Mouse (Mus musculus) gastrocnemius, postnatal 4 days (tissue): ENCODE results near the gene Adcy6. TPM values are rescaled to one million over a fixed set of nuclear protein-coding genes. Genes with fewer than 3 reads are reported as not detected.
A peak's percentile ranks its signal among the peaks of the same experiment; 100 is the strongest.
"Not testable (repeated sequence)": the region's sequence is repeated elsewhere in the genome, so short reads cannot be mapped to it uniquely, and the experiment has no call there.

Experiments
- DNase-seq, 2 experiments: peaks; one replicate each; pipeline ENCODE4 v3.0.0; 2021 to 2022; ENCODE audit warnings: low spot score in 2 of 2, mixed read lengths in 2 of 2
- total RNA-seq, 2 experiments: library from RNA; stranded (reverse); gene quantifications; 2 replicates each; pipeline ENCODE4 v1.2.3; 2021

Gene Adcy6
- total RNA-seq, 2 experiments from 2014 or later: 56.6 to 60.6 TPM

- DNase-seq: peak in 1 of 2 experiments; percentile 40
Measured at GRCm38 (mm10) chr15:98602191-98602881, 7.5 kb downstream of the Adcy6 start.

GRCm38 (mm10) chr15:98601832-98602190 lies 8.1 kb downstream of the Adcy6 start:
- no peak for DNase-seq

- no peak for DNase-seq
Measured at GRCm38 (mm10) chr15:98600036-98600709, 9.7 kb downstream of the Adcy6 start.

- DNase-seq: no peak
Measured at GRCm38 (mm10) chr15:98596609-98597008, 13.3 kb downstream of the Adcy6 start.

GRCm38 (mm10) chr15:98595049-98595448 lies 14.8 kb downstream of the Adcy6 start:
- no peak for DNase-seq

- no peak for DNase-seq
Measured at GRCm38 (mm10) chr15:98594193-98594592, 15.7 kb downstream of the Adcy6 start.

- DNase-seq: no peak
Measured at GRCm38 (mm10) chr15:98591396-98591795, 18.5 kb downstream of the Adcy6 start.

- no peak for DNase-seq
Measured at GRCm38 (mm10) chr15:98589640-98590336, 20.1 kb downstream of the Adcy6 start.

- no peak for DNase-seq
Measured at GRCm38 (mm10) chr15:98587751-98588150, 22.1 kb downstream of the Adcy6 start.

- DNase-seq: not testable (repeated sequence)
Measured at GRCm38 (mm10) chr15:98586141-98586540, 23.7 kb downstream of the Adcy6 start.

GRCm38 (mm10) chr15:98585421-98585820 lies 24.5 kb downstream of the Adcy6 start:
- DNase-seq: no peak

GRCm38 (mm10) chr15:98582996-98583395 lies 26.9 kb downstream of the Adcy6 start:
- no peak for DNase-seq

- no peak for DNase-seq
Measured at GRCm38 (mm10) chr15:98582410-98582809, 27.5 kb downstream of the Adcy6 start.

GRCm38 (mm10) chr15:98579795-98580464 lies 29.9 kb downstream of the Adcy6 start:
- peak in 1 of 2 experiments; percentile 71 for DNase-seq

- DNase-seq: no peak
Measured at GRCm38 (mm10) chr15:98579310-98579709, 30.6 kb downstream of the Adcy6 start.

GRCm38 (mm10) chr15:98573293-98573692 lies 36.6 kb downstream of the Adcy6 start:
- DNase-seq: no peak

- no peak for DNase-seq
Measured at GRCm38 (mm10) chr15:98570873-98571538, 38.9 kb downstream of the Adcy6 start, which contains the start of the genes Ccnt1 and 4930415O20Rik. Gene Ccnt1 (minus strand): TSS chr15:98570923. Gene 4930415O20Rik (plus strand): TSS chr15:98571004.

GRCm38 (mm10) chr15:98569795-98570365 lies 40.0 kb downstream of the Adcy6 start:
- no peak for DNase-seq

- no peak for DNase-seq
Measured at GRCm38 (mm10) chr15:98569216-98569615, 40.7 kb downstream of the Adcy6 start.

GRCm38 (mm10) chr15:98568256-98569033 lies 41.4 kb downstream of the Adcy6 start:
- DNase-seq: no peak
